8 mouse cellular contexts compared by ENCODE assay signal in the genomic region with DNA sequence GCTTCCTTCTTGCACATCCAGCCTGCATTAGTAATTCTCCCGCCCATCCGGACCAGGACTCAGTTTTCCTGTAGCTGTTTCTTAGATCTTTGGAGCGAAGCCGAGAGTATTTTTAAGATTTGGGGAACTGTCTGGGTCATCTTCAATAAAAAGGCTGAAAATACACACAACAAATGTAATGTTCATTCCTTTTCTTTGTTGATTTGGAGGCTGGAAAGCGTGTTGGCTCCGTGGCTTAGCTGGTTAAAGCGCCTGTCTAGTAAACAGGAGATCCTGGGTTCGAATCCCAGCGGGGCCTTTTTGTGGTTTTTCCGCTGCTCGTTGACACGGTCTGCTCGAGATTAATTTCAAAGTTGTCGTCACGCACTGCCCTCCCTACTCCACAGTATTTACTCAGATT. TPM values are rescaled to one million over a fixed set of nuclear protein-coding genes. Genes with fewer than 3 reads are reported as not detected.
DNase-seq lines count a peak whose midpoint lies in the region; ATAC-seq and TF ChIP-seq lines count a peak whose summit lies in the region.

No protein-coding gene starts in this region.

- H3K27ac ChIP-seq in forebrain, embryonic 12.5 days: no peak overlapping the region
- peak overlapping the region; percentile 86 for H3K27ac ChIP-seq in liver, embryonic 16.5 days (ENCODE audit: low read length)
- no peak overlapping the region for H3K27ac ChIP-seq in neural tube, embryonic 12.5 days
- no peak overlapping the region for H3K27ac ChIP-seq in testis, adult 2 months (ENCODE audit: control insufficient read depth, insufficient read depth, low read depth, low read length)

- no peak for TF ChIP-seq POLR2A in testis, adult 2 months (IDR thresholded peaks at IDR 0.05; ENCODE audit: control insufficient read depth, low read depth, low read length)

- TF ChIP-seq CTCF in E14TG2a.4 (conservative IDR thresholded peaks at IDR 0.05; ENCODE audit: low read length): no peak
- TF ChIP-seq CTCF in testis, adult 2 months (IDR thresholded peaks at IDR 0.05; ENCODE audit: control insufficient read depth, insufficient read depth, insufficient replicate concordance, low read depth, low read length): no peak

- H3K9ac ChIP-seq in forebrain, embryonic 12.5 days: peak overlapping the region; percentile 57; the same call in 1 of the 2 replicates
- H3K9ac ChIP-seq in liver, embryonic 16.5 days (ENCODE audit: low read depth, low read length): peak overlapping the region; percentile 56
- peak overlapping the region; percentile 52 for H3K9ac ChIP-seq in neural tube, embryonic 12.5 days

- no peaks in the 10 kb centered on the region for H3K9me3 ChIP-seq in E14TG2a.4 (ENCODE audit: low read length)
- no peaks in the 10 kb centered on the region for H3K9me3 ChIP-seq in forebrain, embryonic 12.5 days
- H3K9me3 ChIP-seq in liver, embryonic 16.5 days (replicated peaks; ENCODE audit: control insufficient read depth, low read length): no peaks in the 10 kb centered on the region
- no peaks in the 10 kb centered on the region for H3K9me3 ChIP-seq in neural tube, embryonic 12.5 days

- H3K4me3 ChIP-seq in E14TG2a.4 (replicated peaks; ENCODE audit: low read length): peak overlapping the region; percentile 82
- peak overlapping the region; percentile 41 for H3K4me3 ChIP-seq in forebrain, embryonic 12.5 days (replicated peaks)
- peak overlapping the region; percentile 59 for H3K4me3 ChIP-seq in liver, embryonic 16.5 days (ENCODE audit: low read depth, low read length)
- peak overlapping the region; percentile 47 for H3K4me3 ChIP-seq in neural tube, embryonic 12.5 days
- H3K4me3 ChIP-seq in testis, adult 2 months (ENCODE audit: control insufficient read depth, low read depth, low read length): peak overlapping the region; percentile 4

- peak; percentile 92 for DNase-seq in c-Kit-positive CD71-positive TER-119-negative erythroid progenitor cells, embryonic 14.5 days (ENCODE audit: low read depth)
- peak; percentile 84 to 89 for DNase-seq in heart, postnatal 10 days
- DNase-seq in layer of hippocampus, adult 11-12 months (ENCODE audit: low spot score): peak; percentile 88

- 0 out of 2 replicates have a peak, but pooled peaks have one; percentile 11 for ATAC-seq in forebrain, embryonic 12.5 days (ENCODE audit: low FRiP score)
- peak; percentile 47 for ATAC-seq in liver, embryonic 16.5 days (ENCODE audit: low read depth)
- ATAC-seq in neural tube, embryonic 12.5 days (ENCODE audit: low FRiP score, low read depth): no peak

- H3K4me1 ChIP-seq in E14TG2a.4 (replicated peaks; ENCODE audit: low read depth, low read length): peaks cover 22% of the 10 kb centered on the region
- H3K4me1 ChIP-seq in forebrain, embryonic 12.5 days: 0 out of 2 replicates have a peak, but pooled peaks cover 2% of the 10 kb centered on the region
- peaks cover 16% of the 10 kb centered on the region for H3K4me1 ChIP-seq in liver, embryonic 16.5 days (ENCODE audit: control insufficient read depth, low read depth, low read length)
- peaks cover 3% of the 10 kb centered on the region; the same call in 1 of the 2 replicates for H3K4me1 ChIP-seq in neural tube, embryonic 12.5 days
- peaks cover 5% of the 10 kb centered on the region for H3K4me1 ChIP-seq in testis, adult 2 months (ENCODE audit: control insufficient read depth, insufficient read depth, low read length)

- intact Hi-C loops in heart, postnatal 10 days (cut with DNase I): loop anchor here (1.0 kb wide), 1 partner anchor 67 kb away; no protein-coding TSS in a partner anchor

- H3K27me3 ChIP-seq in E14TG2a.4 (ENCODE audit: insufficient read depth, low read length): no peaks in the 10 kb centered on the region
- H3K27me3 ChIP-seq in forebrain, embryonic 12.5 days: no peaks in the 10 kb centered on the region
- no peaks in the 10 kb centered on the region for H3K27me3 ChIP-seq in liver, embryonic 16.5 days (ENCODE audit: control insufficient read depth, insufficient read depth, low read depth, low read length)
- no peaks in the 10 kb centered on the region for H3K27me3 ChIP-seq in neural tube, embryonic 12.5 days (replicated peaks)
- no peaks in the 10 kb centered on the region for H3K27me3 ChIP-seq in testis, adult 2 months (ENCODE audit: control insufficient read depth, insufficient read depth, low read length)

- H3K4me2 ChIP-seq in forebrain, embryonic 12.5 days: peak overlapping the region; percentile 49
- H3K4me2 ChIP-seq in liver, embryonic 16.5 days (ENCODE audit: low read depth, low read length): peak overlapping the region; percentile 84
- peak overlapping the region; percentile 68 for H3K4me2 ChIP-seq in neural tube, embryonic 12.5 days (replicated peaks)

- no peaks in the 10 kb centered on the region for H3K36me3 ChIP-seq in E14TG2a.4 (ENCODE audit: insufficient read depth, low read length)
- H3K36me3 ChIP-seq in forebrain, embryonic 12.5 days (replicated peaks): no peaks in the 10 kb centered on the region
- no peaks in the 10 kb centered on the region for H3K36me3 ChIP-seq in liver, embryonic 16.5 days (ENCODE audit: control insufficient read depth, insufficient read depth)
- no peaks in the 10 kb centered on the region for H3K36me3 ChIP-seq in neural tube, embryonic 12.5 days
- no peaks in the 10 kb centered on the region for H3K36me3 ChIP-seq in testis, adult 2 months (ENCODE audit: control insufficient read depth, insufficient read depth, low read length)

- under 1% methylated on average over 15 of the region's 15 CpGs for WGBS in forebrain, embryonic 12.5 days
- WGBS in liver, embryonic 16.5 days (ENCODE audit: insufficient replicate concordance): under 1% methylated on average over 15 of the region's 15 CpGs
- under 1% methylated on average over 15 of the region's 15 CpGs for WGBS in neural tube, embryonic 12.5 days

RNA-seq across cellular contexts. Expression of a gene that starts 15.3 kb away (rescaled TPM):
- 0.18 and 0.36 TPM in 2 replicates for polyA plus RNA-seq in forebrain, embryonic 12.5 days (2016; fragmentation: Nextera tagmentation; extraction: Ambion mirVana)
- total RNA-seq in heart, postnatal 10 days (2021): not detected
- 1.9 and 2.0 TPM in 2 replicates for polyA plus RNA-seq in liver, embryonic 16.5 days (2015; fragmentation: Nextera tagmentation; extraction: Ambion mirVana)
- polyA plus RNA-seq in neural tube, embryonic 12.5 days (2016; fragmentation: Nextera tagmentation; extraction: Ambion mirVana): not detected in 2 replicates
- polyA plus RNA-seq in testis, adult 2 months (2012; rRNA removed): 0.05 and 0.26 TPM in 2 replicates

RNA-seq across cellular contexts. Expression of a gene that starts 26.7 kb away (rescaled TPM):
- 13.0 and 13.2 TPM in 2 replicates for polyA plus RNA-seq in forebrain, embryonic 12.5 days (2016; fragmentation: Nextera tagmentation; extraction: Ambion mirVana)
- 1 to 10 TPM; 5.3 to 5.6 TPM for total RNA-seq in heart, postnatal 10 days (2021)
- polyA plus RNA-seq in liver, embryonic 16.5 days (2015; fragmentation: Nextera tagmentation; extraction: Ambion mirVana): 4.5 TPM in 2 replicates
- polyA plus RNA-seq in neural tube, embryonic 12.5 days (2016; fragmentation: Nextera tagmentation; extraction: Ambion mirVana): 11.4 TPM in 2 replicates
- polyA plus RNA-seq in testis, adult 2 months (2012; rRNA removed): 2.0 TPM in 2 replicates

RNA-seq across cellular contexts. Expression of a gene that starts 38.3 kb away (rescaled TPM):
- 0.23 and 0.36 TPM in 2 replicates for polyA plus RNA-seq in forebrain, embryonic 12.5 days (2016; fragmentation: Nextera tagmentation; extraction: Ambion mirVana)
- not detected for total RNA-seq in heart, postnatal 10 days (2021)
- polyA plus RNA-seq in liver, embryonic 16.5 days (2015; fragmentation: Nextera tagmentation; extraction: Ambion mirVana): not detected in 2 replicates
- polyA plus RNA-seq in neural tube, embryonic 12.5 days (2016; fragmentation: Nextera tagmentation; extraction: Ambion mirVana): 0.23 and 0.31 TPM in 2 replicates
- 0.08 and 0.21 TPM in 2 replicates for polyA plus RNA-seq in testis, adult 2 months (2012; rRNA removed)

Comparison
In these comparisons a context has a peak if more than half of its experiments do, and no peak if none do; other contexts are left out.
1. H3K4me3 ChIP-seq: peak in every context shown above with its lines; median percentile 82 in E14TG2a.4; 59 in liver, embryonic 16.5 days; 47 in neural tube, embryonic 12.5 days; 41 in forebrain, embryonic 12.5 days; 4 in testis, adult 2 months.